Mouse (Mus musculus) cerebellum, adult 11 months (tissue): Measurements from ENCODE around the gene Atp6v1e2.

Source experiments
- DNase-seq: peaks from one replicate; pipeline ENCODE4 v3.0.0; 2022

Atp6v1e2 gene

GRCm38 (mm10) chr17:86913003-86913607 is 34.6 kb downstream of the Atp6v1e2 start:
- DNase-seq = no peak

- no peak for DNase-seq
These were observed 36.4 kb downstream of the Atp6v1e2 start for GRCm38 (mm10) chr17:86911261-86911660.

GRCm38 (mm10) chr17:86909733-86910495 is 37.8 kb downstream of the Atp6v1e2 start:
- peak; percentile 14 for DNase-seq

- DNase-seq = no peak
These were observed 39.4 kb downstream of the Atp6v1e2 start for GRCm38 (mm10) chr17:86908316-86908715.

GRCm38 (mm10) chr17:86907092-86907491 is 40.6 kb downstream of the Atp6v1e2 start:
- no peak for DNase-seq

- DNase-seq = no peak
These were observed 41.1 kb downstream of the Atp6v1e2 start for GRCm38 (mm10) chr17:86906601-86907000.

GRCm38 (mm10) chr17:86906136-86906461 is 41.6 kb downstream of the Atp6v1e2 start:
- peak; percentile 58 for DNase-seq

GRCm38 (mm10) chr17:86905297-86906135 is 42.2 kb downstream of the Atp6v1e2 start:
- peak; percentile 22 for DNase-seq

GRCm38 (mm10) chr17:86904206-86904605 is 43.5 kb downstream of the Atp6v1e2 start:
- no peak for DNase-seq

- no peak for DNase-seq
These were observed 44.1 kb downstream of the Atp6v1e2 start for GRCm38 (mm10) chr17:86903596-86903995.

GRCm38 (mm10) chr17:86902399-86903067 is 45.2 kb downstream of the Atp6v1e2 start:
- no peak for DNase-seq

GRCm38 (mm10) chr17:86900564-86900963 is 47.1 kb downstream of the Atp6v1e2 start:
- DNase-seq = no peak

- no peak for DNase-seq
These were observed 47.9 kb downstream of the Atp6v1e2 start for GRCm38 (mm10) chr17:86899821-86900220.

GRCm38 (mm10) chr17:86897486-86898165 is 50.1 kb downstream of the Atp6v1e2 start:
- DNase-seq = no peak

GRCm38 (mm10) chr17:86895191-86895590 is 52.5 kb downstream of the Atp6v1e2 start:
- DNase-seq = no peak
